Mouse (Mus musculus) erythroblast, embryonic 14.5 days (primary cell): ENCODE results near the gene Epha6.
"Not testable (repeated sequence)": the region's sequence is repeated elsewhere in the genome, so short reads cannot be mapped to it uniquely, and the experiment has no call there.

ENCODE experiments used
- GATA1 ChIP-seq: IDR thresholded peaks from 2 replicates; pipeline ENCODE4 v1.6.1; 2012; ENCODE audit warnings: low read length, inconsistent platforms, mixed read lengths
- TAL1 ChIP-seq: IDR thresholded peaks from 3 replicates; pipeline ENCODE4 v1.6.1; 2012; ENCODE audit warnings: low read length, inconsistent platforms, mixed read lengths

- TF ChIP-seq GATA1, TAL1: not testable (repeated sequence)
Measured at GRCm38 (mm10) chr16:59799790-59800189, 805.5 kb downstream of the Epha6 start.
